8 mouse cellular contexts compared by ENCODE assay signal in the genomic region with DNA sequence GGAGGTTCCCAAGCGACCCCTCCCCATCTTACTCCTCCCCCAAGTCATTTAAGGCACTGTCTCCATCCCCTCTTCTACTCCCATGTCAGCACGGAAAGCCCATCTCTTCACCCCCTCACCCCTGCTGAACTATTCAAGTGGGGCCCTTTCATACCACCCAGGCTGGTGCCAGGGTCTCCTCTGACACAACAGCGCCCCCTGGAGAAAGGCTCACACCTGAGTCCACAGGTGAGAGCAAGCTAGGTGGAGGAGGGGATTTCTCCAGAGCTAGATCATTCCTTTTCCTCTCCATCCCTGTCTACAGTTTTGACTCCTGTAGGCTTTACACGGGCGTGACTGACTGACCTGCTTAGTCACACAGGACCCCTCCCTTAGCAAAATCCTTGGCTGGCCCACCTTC.
DNase-seq lines count a peak whose midpoint lies in the region; ATAC-seq lines count a peak whose summit lies in the region.

No protein-coding gene starts in this region.

- H3K4me3 ChIP-seq in heart, embryonic 15.5 days = no peak overlapping the region
- no peak overlapping the region for H3K4me3 ChIP-seq in heart, embryonic 11.5 days (ENCODE audit: low read depth, low read length)
- no peak overlapping the region for H3K4me3 ChIP-seq in forebrain, embryonic 14.5 days (ENCODE audit: low read depth, low read length)

- WGBS in heart, embryonic 15.5 days = 40% methylated on average over 5 of the region's 5 CpGs
- WGBS in heart, embryonic 11.5 days (ENCODE audit: insufficient replicate concordance) = 49% methylated on average over 5 of the region's 5 CpGs
- 35% methylated on average over 5 of the region's 5 CpGs for WGBS in forebrain, embryonic 14.5 days

- no peak overlapping the region for H3K4me2 ChIP-seq in heart, embryonic 15.5 days
- H3K4me2 ChIP-seq in heart, embryonic 11.5 days = no peak overlapping the region
- H3K4me2 ChIP-seq in forebrain, embryonic 14.5 days (ENCODE audit: low read length) = no peak overlapping the region

- H3K9ac ChIP-seq in heart, embryonic 15.5 days = no peak overlapping the region
- no peak overlapping the region for H3K9ac ChIP-seq in heart, embryonic 11.5 days (ENCODE audit: low read depth, low read length)
- H3K9ac ChIP-seq in forebrain, embryonic 14.5 days (ENCODE audit: low read length) = no peak overlapping the region

- H3K27me3 ChIP-seq in heart, embryonic 15.5 days = no peaks in the 10 kb centered on the region
- H3K27me3 ChIP-seq in heart, embryonic 11.5 days (ENCODE audit: control insufficient read depth, insufficient read depth, low read length) = no peaks in the 10 kb centered on the region
- H3K27me3 ChIP-seq in splenic B cell, adult 2 months (ENCODE audit: control insufficient read depth, insufficient read depth, low read length, poor library complexity, severe bottlenecking) = no peaks in the 10 kb centered on the region
- no peaks in the 10 kb centered on the region for H3K27me3 ChIP-seq in forebrain, embryonic 14.5 days (replicated peaks; ENCODE audit: control insufficient read depth, insufficient read depth, low read length)

- no peaks in the 10 kb centered on the region for H3K9me3 ChIP-seq in heart, embryonic 15.5 days (replicated peaks)
- H3K9me3 ChIP-seq in heart, embryonic 11.5 days (replicated peaks; ENCODE audit: control insufficient read depth, low read length) = no peaks in the 10 kb centered on the region
- no peaks in the 10 kb centered on the region for H3K9me3 ChIP-seq in forebrain, embryonic 14.5 days (replicated peaks; ENCODE audit: control insufficient read depth, low read length)

- peak overlapping the region; percentile 12; the same call in 1 of the 2 replicates for H3K27ac ChIP-seq in heart, embryonic 15.5 days
- H3K27ac ChIP-seq in heart, embryonic 11.5 days (ENCODE audit: low read depth, low read length) = no peak overlapping the region
- no peak overlapping the region for H3K27ac ChIP-seq in forebrain, embryonic 14.5 days (ENCODE audit: low read depth, low read length)

- peaks cover 46% of the 10 kb centered on the region for H3K4me1 ChIP-seq in heart, embryonic 15.5 days (replicated peaks)
- peaks cover 36% of the 10 kb centered on the region for H3K4me1 ChIP-seq in heart, embryonic 11.5 days (ENCODE audit: control insufficient read depth, insufficient read depth, low read length)
- H3K4me1 ChIP-seq in forebrain, embryonic 14.5 days (ENCODE audit: control insufficient read depth, insufficient read depth, low read length) = no peaks in the 10 kb centered on the region

- H3K36me3 ChIP-seq in heart, embryonic 15.5 days = no peaks in the 10 kb centered on the region
- no peaks in the 10 kb centered on the region for H3K36me3 ChIP-seq in heart, embryonic 11.5 days (ENCODE audit: control insufficient read depth, insufficient read depth, low read length)
- H3K36me3 ChIP-seq in splenic B cell, adult 2 months (ENCODE audit: control insufficient read depth, insufficient read depth, low read length, poor library complexity, severe bottlenecking) = no peaks in the 10 kb centered on the region
- no peaks in the 10 kb centered on the region for H3K36me3 ChIP-seq in forebrain, embryonic 14.5 days (ENCODE audit: control insufficient read depth, insufficient read depth, low read length)

- peak; percentile 47 for DNase-seq in ZHBTc4 (ENCODE audit: low read depth, low spot score)
- DNase-seq in kidney, postnatal 14 days = peak; percentile 51
- peak; percentile 64 for DNase-seq in splenic B cell, adult 2 months (ENCODE audit: low read depth, low spot score)
- no peak for DNase-seq in forebrain, embryonic 14.5 days (ENCODE audit: low spot score)
- DNase-seq in ovary, postnatal 14 days (ENCODE audit: low spot score) = no peak

- ATAC-seq in heart, embryonic 15.5 days (replicated peaks; ENCODE audit: insufficient number of reproducible peaks, insufficient read depth, low FRiP score, low read depth) = no peak
- ATAC-seq in heart, embryonic 11.5 days (replicated peaks; ENCODE audit: insufficient number of reproducible peaks, low FRiP score, low TSS enrichment) = no peak
- ATAC-seq in forebrain, embryonic 14.5 days = no peak
- ATAC-seq in cerebellum, adult (ENCODE audit: insufficient number of reproducible peaks, low FRiP score, low TSS enrichment) = no peak

Comparison
In these comparisons a context has a peak if more than half of its experiments do, and no peak if none do; other contexts are left out.
1. DNase-seq: peak in ZHBTc4 (single experiment), kidney, postnatal 14 days (single experiment) and splenic B cell, adult 2 months (single experiment); none in forebrain, embryonic 14.5 days (single experiment) and ovary, postnatal 14 days (single experiment).